Comparison of ENCODE assay signal across 22 mouse cellular contexts in genomic region chr9:14409153-14409552, GRCm38 (mm10). TPM values are rescaled to one million over a fixed set of nuclear protein-coding genes. Genes with fewer than 3 reads are reported as not detected.
DNase-seq lines count a peak whose midpoint lies in the region; ATAC-seq and TF ChIP-seq lines count a peak whose summit lies in the region.
"Had no signal": no experiment of that assay in that cellular context is flagged by ENCODE, and none has a peak within 500 bp of the region (broad histone marks: within the 10 kb centered on the region; RNA-seq: fewer than 3 reads in every experiment).

No protein-coding gene starts in this region.

- no peak for TF ChIP-seq POLR2A in MEL (IDR thresholded peaks at IDR 0.05; ENCODE audit: control insufficient read depth in 1 of 2, insufficient read depth in 1 of 2, low read depth in 1 of 2, low read length in 2 of 2, poor library complexity in 1 of 2)

- peaks cover 0 to 7% of the 10 kb centered on the region in 2 experiments; a peak in 2 of 4 replicates for H3K4me1 ChIP-seq in liver, embryonic 14.5 days (replicated peaks; ENCODE audit: control insufficient read depth in 2 of 2, insufficient read depth in 2 of 2, low read length in 1 of 2)
- no peaks in the 10 kb centered on the region; the same call in 1 of the 2 replicates for H3K4me1 ChIP-seq in liver, embryonic 11.5 days (replicated peaks; ENCODE audit: control insufficient read depth, insufficient read depth, low read length)
- H3K4me1 ChIP-seq in MEL (ENCODE audit: control insufficient read depth in 1 of 2, insufficient read depth in 2 of 2, low read length in 2 of 2) = peaks cover 12 to 18% of the 10 kb centered on the region in 2 experiments

- WGBS in liver, embryonic 14.5 days (ENCODE audit: insufficient replicate concordance) = 21% methylated on average over 5 of the region's 5 CpGs
- 69% methylated on average over 5 of the region's 5 CpGs for WGBS in liver, embryonic 11.5 days

- intact Hi-C loops in left cerebral cortex, postnatal 14 days (cut with DNase I) = no loop called here

- H3K9ac ChIP-seq in liver, embryonic 14.5 days (replicated peaks) = no peak overlapping the region
- no peak overlapping the region for H3K9ac ChIP-seq in liver, embryonic 11.5 days (ENCODE audit: low read depth, low read length)
- no peak overlapping the region for H3K9ac ChIP-seq in MEL (ENCODE audit: control insufficient read depth, low read depth, low read length, poor library complexity, severe bottlenecking)

- peak; percentile 47; the same call in 1 of the 2 replicates for TF ChIP-seq EP300 in liver, embryonic 14.5 days (IDR thresholded peaks at IDR 0.05; ENCODE audit: low read depth)
- peak; percentile 65 to 78; a peak in 3 of 4 replicates for TF ChIP-seq EP300 in MEL (IDR thresholded peaks at IDR 0.05; ENCODE audit: low read depth in 1 of 2, low read length in 2 of 2)

- H3K36me3 ChIP-seq in liver, embryonic 14.5 days (replicated peaks; ENCODE audit: control insufficient read depth, insufficient read depth, low read depth) = no peaks in the 10 kb centered on the region
- H3K36me3 ChIP-seq in liver, embryonic 11.5 days (ENCODE audit: control insufficient read depth, insufficient read depth, low read length) = no peaks in the 10 kb centered on the region
- peaks cover 0 to 21% of the 10 kb centered on the region in 2 experiments; a peak in 2 of 4 replicates for H3K36me3 ChIP-seq in MEL (ENCODE audit: control insufficient read depth in 1 of 2, insufficient read depth in 2 of 2, low read length in 2 of 2)
- H3K36me3 ChIP-seq: G1E had no signal

- TF ChIP-seq CTCF in liver, embryonic 14.5 days (IDR thresholded peaks at IDR 0.05; ENCODE audit: low read depth) = no peak
- TF ChIP-seq CTCF in MEL (IDR thresholded peaks at IDR 0.05 in 2 of 3, conservative IDR thresholded peaks at IDR 0.05 in 1 of 3; ENCODE audit: control insufficient read depth in 1 of 3, insufficient read depth in 1 of 3, low read depth in 2 of 3, low read length in 3 of 3, poor library complexity in 1 of 3, severe bottlenecking in 1 of 3) = no peak

- TF ChIP-seq RAD21 in MEL (IDR thresholded peaks at IDR 0.05; ENCODE audit: low read depth, low read length) = no peak

- H3K79me2 ChIP-seq in MEL (ENCODE audit: control insufficient read depth, insufficient read depth, low read length, poor library complexity) = no peaks in the 10 kb centered on the region

- no peaks in the 10 kb centered on the region for H3K9me3 ChIP-seq in liver, embryonic 14.5 days (ENCODE audit: control insufficient read depth, low read length)
- no peaks in the 10 kb centered on the region for H3K9me3 ChIP-seq in liver, embryonic 11.5 days (ENCODE audit: control insufficient read depth, low read length)
- no peaks in the 10 kb centered on the region for H3K9me3 ChIP-seq in MEL (replicated peaks; ENCODE audit: insufficient read depth, low read length)
- H3K9me3 ChIP-seq: G1E had no signal

- ATAC-seq in liver, embryonic 14.5 days (ENCODE audit: insufficient read depth) = no peak
- ATAC-seq in liver, embryonic 11.5 days (replicated peaks; ENCODE audit: low FRiP score) = no peak
- ATAC-seq in megakaryocyte-erythroid progenitor cell, adult 5-6 weeks (replicated peaks; ENCODE audit: low FRiP score, low TSS enrichment, poor library complexity, severe bottlenecking) = 0 out of 2 replicates have a peak, but pooled peaks have one; percentile 34
- ATAC-seq: activated CD4-positive, CD25-positive, alpha-beta regulatory T cell, adult 4 months; CD4-positive, CD25-positive, alpha-beta regulatory T cell, adult 4 months; Patski had no signal

- H3K27me3 ChIP-seq in liver, embryonic 14.5 days (ENCODE audit: control insufficient read depth, insufficient read depth, low read length) = no peaks in the 10 kb centered on the region
- no peaks in the 10 kb centered on the region for H3K27me3 ChIP-seq in liver, embryonic 11.5 days (replicated peaks; ENCODE audit: control insufficient read depth, insufficient read depth, low read length)
- no peaks in the 10 kb centered on the region for H3K27me3 ChIP-seq in MEL (ENCODE audit: control insufficient read depth in 1 of 2, insufficient read depth in 2 of 2, low read length in 2 of 2)
- H3K27me3 ChIP-seq: CH12.LX, Patski had no signal

- no peak overlapping the region for H3K4me2 ChIP-seq in liver, embryonic 14.5 days (ENCODE audit: low read depth)
- H3K4me2 ChIP-seq in liver, embryonic 11.5 days = no peak overlapping the region

- H3K4me3 ChIP-seq in liver, embryonic 14.5 days (ENCODE audit: insufficient read depth in 1 of 2, low read depth in 2 of 2, low read length in 2 of 2) = no peak overlapping the region
- H3K4me3 ChIP-seq in liver, embryonic 11.5 days (ENCODE audit: low read depth, low read length) = no peak overlapping the region
- H3K4me3 ChIP-seq in MEL (ENCODE audit: control insufficient read depth in 1 of 2, insufficient read depth in 1 of 2, low read depth in 2 of 2, low read length in 2 of 2) = no peak overlapping the region

- no peak for DNase-seq in liver, embryonic 14.5 days (ENCODE audit: low read depth in 3 of 3, low spot score in 3 of 3)
- no peak for DNase-seq in liver, embryonic 11.5 days (ENCODE audit: low spot score)
- peak; percentile 78 for DNase-seq in MEL (ENCODE audit: low read depth, low spot score)
- DNase-seq in lung, postnatal 4 days = no peak
- DNase-seq in left cerebral cortex, postnatal 14 days (ENCODE audit: low spot score in 2 of 2) = no peak
- DNase-seq: adrenal gland, adult 2 months; adrenal gland, adult 8-10 months; adrenal gland, postnatal 10 days; adrenal gland, postnatal 14 days; adrenal gland, postnatal 25 days; adrenal gland, postnatal 36 days; B cell, adult 2 months; cerebellum, adult 11 months; cerebellum, adult 11-12 months; cerebellum, adult 18-20 months; cerebellum, adult 2 months had no signal

- H3K27ac ChIP-seq in liver, embryonic 14.5 days = no peak overlapping the region
- no peak overlapping the region for H3K27ac ChIP-seq in liver, embryonic 11.5 days (ENCODE audit: low read depth, low read length)
- H3K27ac ChIP-seq in MEL (ENCODE audit: control insufficient read depth, low read depth, low read length) = no peak overlapping the region

TF ChIP-seq in MEL, 35 proteins besides CTCF, POLR2A, EP300 and RAD21 (continues in another document):
- TF ChIP-seq BHLHE40 (IDR thresholded peaks at IDR 0.05; ENCODE audit: borderline replicate concordance, low read depth, low read length) (no peak), CHD2 (IDR thresholded peaks at IDR 0.05; ENCODE audit: low read length) (no peak), HCFC1 (IDR thresholded peaks at IDR 0.05; ENCODE audit: low read depth, low read length) (no peak), MYC (IDR thresholded peaks at IDR 0.05; ENCODE audit: low read depth, low read length) (0 out of 2 replicates have a peak, but pooled peaks have one; percentile 43), GABPA (IDR thresholded peaks at IDR 0.05; ENCODE audit: low read depth, low read length) (no peak), KAT2A (conservative IDR thresholded peaks at IDR 0.05; ENCODE audit: low read depth, low read length) (no peak), CHD1 (IDR thresholded peaks at IDR 0.05; ENCODE audit: low read depth, low read length) (no peak), POLR2AphosphoS5 (IDR thresholded peaks at IDR 0.05; ENCODE audit: borderline replicate concordance, low read depth, low read length) (no peak), MAZ (IDR thresholded peaks at IDR 0.05; ENCODE audit: low read depth, low read length) (no peak), RCOR1 (IDR thresholded peaks at IDR 0.05; ENCODE audit: low read depth, low read length) (peak; percentile 55; the same call in 1 of the 2 replicates), TBP (IDR thresholded peaks at IDR 0.05; ENCODE audit: low read depth, low read length) (no peak), GATA1 (IDR thresholded peaks at IDR 0.05; ENCODE audit: low read depth, low read length) (peak; percentile 78), ELF1 (IDR thresholded peaks at IDR 0.05; ENCODE audit: low read depth, low read length) (no peak), ZKSCAN1 (IDR thresholded peaks at IDR 0.05; ENCODE audit: low read depth, low read length) (no peak), MXI1 (IDR thresholded peaks at IDR 0.05; ENCODE audit: low read depth, low read length) (no peak), JUND (IDR thresholded peaks at IDR 0.05; ENCODE audit: low read depth, low read length) (no peak), SMC3 (IDR thresholded peaks at IDR 0.05; ENCODE audit: low read depth, low read length) (no peak), E2F4 (IDR thresholded peaks at IDR 0.05; ENCODE audit: borderline replicate concordance, low read depth, low read length) (no peak), TCF12 (IDR thresholded peaks at IDR 0.05; ENCODE audit: low read depth, low read length) (peak; percentile 72), MEF2A (IDR thresholded peaks at IDR 0.05; ENCODE audit: extremely low read depth, insufficient replicate concordance, low read depth, low read length, poor library complexity, severe bottlenecking) (no peak), NRF1 (IDR thresholded peaks at IDR 0.05; ENCODE audit: insufficient read depth, low read depth, low read length, poor library complexity, severe bottlenecking) (no peak), NELFE (IDR thresholded peaks at IDR 0.05; ENCODE audit: low read depth, low read length) (no peak), USF2 (IDR thresholded peaks at IDR 0.05; ENCODE audit: borderline replicate concordance in 1 of 2, insufficient read depth in 1 of 2, low read depth in 1 of 2, low read length in 2 of 2) (no peak), MAX (IDR thresholded peaks at IDR 0.05; ENCODE audit: low read length) (no peak), USF1 (IDR thresholded peaks at IDR 0.05; ENCODE audit: low read depth, low read length) (no peak), ZMIZ1 (IDR thresholded peaks at IDR 0.05; ENCODE audit: low read depth, low read length) (no peak), ZC3H11A (IDR thresholded peaks at IDR 0.05; ENCODE audit: low read depth, low read length) (no peak), UBTF (IDR thresholded peaks at IDR 0.05; ENCODE audit: borderline replicate concordance, insufficient read depth, low read depth, low read length) (no peak)

RNA-seq across cellular contexts. Expression of gene Endod1, which starts 27.8 kb away (rescaled TPM):
- polyA plus RNA-seq in liver, embryonic 14.5 days (2012; rRNA removed) = 18.8 and 22.3 TPM in 2 replicates
- 41.8 and 42.3 TPM in 2 replicates for polyA plus RNA-seq in liver, embryonic 14.5 days (2014; fragmentation: Nextera tagmentation; extraction: Ambion mirVana)
- polyA plus RNA-seq in liver, embryonic 11.5 days (2014; fragmentation: Nextera tagmentation; extraction: Ambion mirVana) = 19.4 and 20.3 TPM in 2 replicates
- total RNA-seq in MEL (2012; rRNA removed) = 20.4 and 33.7 TPM in 2 replicates
- polyA plus RNA-seq in MEL (2012; ENCODE audit: insufficient read depth in 1 of 2, insufficient read length in 2 of 2, low read depth in 1 of 2, low replicate concordance in 2 of 2, missing spikeins in 1 of 2) = 10 to 100 TPM in 1 of 2 experiments, not detected in 1; 31.1 TPM
- total RNA-seq in megakaryocyte-erythroid progenitor cell, adult 5-6 weeks (2014; fragmentation: Nextera tagmentation) = 28.0 and 34.4 TPM in 2 replicates
- 22.9 and 31.4 TPM in 2 replicates for total RNA-seq in megakaryocyte-erythroid progenitor cell, adult 5-6 weeks (2017)
- total RNA-seq in left cerebral cortex, postnatal 14 days (2021) = 10 to 100 TPM; 46.4 to 47.2 TPM
